Mouse (Mus musculus): Measurements from ENCODE around the gene Ift74. TPM values are rescaled to one million over a fixed set of nuclear protein-coding genes. Genes with fewer than 3 reads are reported as not detected.
A peak's percentile ranks its signal among the peaks of the same experiment; 100 is the strongest.

Ift74 gene
- polyA plus RNA-seq, 1 experiment from 2014 or later, result 27.5 TPM

DNA sequence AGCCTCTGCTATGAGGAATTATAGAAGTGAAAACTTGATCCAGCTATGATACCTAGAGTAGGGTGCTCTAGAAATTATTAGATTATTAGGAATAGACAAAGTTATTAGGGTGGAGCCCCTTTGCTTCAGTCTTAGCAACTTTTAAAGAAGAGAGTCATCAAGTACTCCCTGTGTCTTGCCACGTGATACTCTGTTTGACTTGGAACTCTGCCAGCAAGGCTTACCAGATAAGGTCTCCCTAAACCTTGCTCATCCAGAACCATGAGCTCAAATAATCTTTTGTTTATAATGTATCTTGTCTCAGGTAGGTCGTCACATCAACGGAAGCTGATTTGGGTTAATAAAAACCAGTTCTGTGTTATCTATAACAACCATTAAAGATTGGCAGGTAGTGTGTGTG, 82.1 kb downstream of the Ift74 start:
- Histone ChIP-seq H3K27me3 (no peaks in the 10 kb centered on the region), H3K36me3 (no peaks in the 10 kb centered on the region), H3K9me3 (no peaks in the 10 kb centered on the region), H3K9ac (no peak overlapping the region), H3K27ac (no peak overlapping the region), H3K4me1 (no peaks in the 10 kb centered on the region), H3K4me3 (no peak overlapping the region), H3K4me2 (no peak overlapping the region)
- WGBS, result 39% methylated on average over 3 of the region's 3 CpGs
- no peak for ATAC-seq (ENCODE audit: borderline replicate concordance, extremely low read depth, low FRiP score, low TSS enrichment)

DNA sequence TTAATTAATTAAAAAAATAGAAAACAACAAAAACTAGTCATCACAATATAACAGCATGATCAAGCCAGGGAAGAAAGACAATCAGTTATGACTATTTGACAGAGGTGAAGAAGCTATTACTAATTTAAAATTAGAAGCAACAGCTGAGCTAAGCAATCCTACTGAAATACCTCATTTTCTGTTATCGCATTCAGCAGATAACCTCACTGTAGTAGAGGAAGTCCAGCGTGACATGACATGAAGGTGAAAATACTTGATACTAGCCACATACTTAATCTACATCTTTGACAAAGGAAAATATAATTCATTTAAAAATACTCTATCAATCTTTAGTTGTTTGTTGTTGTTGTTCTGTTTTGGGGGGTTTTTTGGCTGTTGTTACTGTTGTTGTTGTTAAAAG, 96.7 kb downstream of the Ift74 start:
- 77% methylated on average over 2 of the region's 2 CpGs for WGBS
- no peak for ATAC-seq (ENCODE audit: borderline replicate concordance, extremely low read depth, low FRiP score, low TSS enrichment)

DNA sequence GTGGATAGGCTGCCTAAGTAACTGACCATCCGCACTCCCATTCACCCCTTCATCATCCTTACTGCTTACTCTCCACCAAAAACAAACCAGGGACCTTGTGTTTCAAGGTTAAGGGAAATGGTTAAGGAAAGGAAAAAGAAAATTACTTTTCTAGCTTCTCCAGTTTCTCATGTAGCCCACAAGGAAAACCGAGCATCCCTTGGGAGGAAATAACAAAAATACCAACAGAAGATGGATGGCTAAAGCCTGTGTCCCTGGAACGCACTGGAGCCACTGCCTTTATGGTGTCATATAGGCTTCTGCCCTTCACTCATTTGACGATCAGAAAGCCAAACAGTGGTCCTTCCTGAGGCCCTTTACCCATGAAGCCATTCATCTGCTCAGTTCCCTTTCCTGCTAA, 97.1 kb downstream of the Ift74 start:
- no peaks in the 10 kb centered on the region for H3K9me3 ChIP-seq
- H3K9ac ChIP-seq, result no peak overlapping the region
- WGBS, result 52% methylated on average over 4 of the region's 4 CpGs
- no peaks in the 10 kb centered on the region for H3K36me3 ChIP-seq
- H3K27ac ChIP-seq, result no peak overlapping the region
- 0 out of 2 replicates have a peak, but pooled peaks cover 5% of the 10 kb centered on the region for H3K4me1 ChIP-seq
- H3K27me3 ChIP-seq, result no peaks in the 10 kb centered on the region
- no peak overlapping the region for H3K4me2 ChIP-seq
- no peak overlapping the region for H3K4me3 ChIP-seq
- ATAC-seq (ENCODE audit: borderline replicate concordance, extremely low read depth, low FRiP score, low TSS enrichment), result no peak

More for the DNA sequence above, 96.7 kb downstream of the Ift74 start:
- Histone ChIP-seq H3K27me3 (no peaks in the 10 kb centered on the region), H3K4me1 (0 out of 2 replicates have a peak, but pooled peaks cover 5% of the 10 kb centered on the region), H3K36me3 (no peaks in the 10 kb centered on the region), H3K9me3 (no peaks in the 10 kb centered on the region), H3K4me3 (no peak overlapping the region), H3K9ac (no peak overlapping the region), H3K27ac (no peak overlapping the region), H3K4me2 (no peak overlapping the region)

DNA sequence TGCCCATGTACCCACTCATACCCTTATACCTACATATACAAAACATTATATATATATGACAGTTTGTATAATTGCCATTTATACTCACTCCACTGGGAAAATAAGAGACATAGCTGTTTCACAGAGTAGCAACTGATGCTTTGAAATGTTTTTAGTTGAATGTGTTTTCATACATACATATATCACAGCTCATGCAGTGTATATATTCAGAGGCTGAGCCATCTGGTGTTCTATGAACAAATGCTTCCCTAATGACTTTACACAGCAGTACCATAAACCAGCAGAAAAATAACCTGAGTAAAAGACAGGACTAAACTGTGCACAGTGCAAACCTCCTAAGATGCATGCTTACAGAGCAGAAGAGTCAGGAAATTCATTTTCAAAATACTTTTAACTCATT, 99.5 kb downstream of the Ift74 start:
- Histone ChIP-seq H3K27me3 (no peaks in the 10 kb centered on the region), H3K4me2 (no peak overlapping the region), H3K9ac (no peak overlapping the region), H3K36me3 (no peaks in the 10 kb centered on the region), H3K27ac (no peak overlapping the region), H3K9me3 (no peaks in the 10 kb centered on the region), H3K4me1 (0 out of 2 replicates have a peak, but pooled peaks cover 5% of the 10 kb centered on the region), H3K4me3 (no peak overlapping the region)
- no peak for ATAC-seq (ENCODE audit: borderline replicate concordance, extremely low read depth, low FRiP score, low TSS enrichment)

DNA sequence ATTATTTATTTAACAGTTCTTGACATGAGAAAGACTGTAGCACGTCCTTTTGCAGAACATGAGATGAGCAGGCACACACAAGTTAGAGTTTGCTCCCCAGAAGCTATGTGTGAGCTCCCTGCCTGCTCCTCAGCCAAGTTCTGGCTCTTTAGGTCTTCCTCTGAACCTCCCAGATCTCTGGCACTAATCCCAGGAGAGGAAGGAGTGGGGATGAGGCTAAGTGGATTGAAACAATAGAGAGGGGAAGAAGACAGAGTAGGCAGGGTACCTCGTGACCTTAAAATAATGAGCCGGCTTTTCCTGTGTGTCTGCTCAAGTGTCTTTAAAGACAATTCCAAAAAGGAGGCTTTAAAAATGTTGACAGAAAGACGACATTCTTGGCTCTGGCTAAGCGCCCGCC, 100.9 kb downstream of the Ift74 start:
- H3K4me2 ChIP-seq, result no peak overlapping the region
- ATAC-seq (ENCODE audit: borderline replicate concordance, extremely low read depth, low FRiP score, low TSS enrichment), result peak; percentile 70; the same call in 1 of the 2 replicates

DNA sequence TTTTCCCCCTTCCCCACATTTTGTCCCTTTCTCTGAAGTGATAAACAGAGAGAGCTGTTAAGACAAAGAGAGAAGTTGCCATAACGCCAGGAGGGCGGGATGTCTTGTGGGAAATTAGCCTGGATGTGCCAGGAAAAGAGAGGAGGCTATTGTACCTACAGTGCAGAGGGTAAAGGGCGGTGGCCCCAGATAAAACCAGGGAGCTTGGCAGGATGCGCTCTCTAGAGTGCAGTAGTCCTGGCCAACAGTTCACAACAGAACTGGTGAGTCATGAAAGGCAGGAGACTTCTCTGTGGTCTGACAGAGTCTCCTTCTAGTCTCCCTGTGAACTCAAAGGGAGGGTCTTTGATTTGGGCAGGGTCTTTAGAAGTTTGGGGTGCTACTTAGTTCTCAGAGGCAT, 111.5 kb downstream of the Ift74 start:
- Histone ChIP-seq H3K27ac (no peak overlapping the region), H3K9me3 (no peaks in the 10 kb centered on the region), H3K4me3 (no peak overlapping the region), H3K27me3 (no peaks in the 10 kb centered on the region), H3K4me2 (no peak overlapping the region), H3K36me3 (no peaks in the 10 kb centered on the region), H3K9ac (no peak overlapping the region), H3K4me1 (no peaks in the 10 kb centered on the region)
- no peak for ATAC-seq (ENCODE audit: borderline replicate concordance, extremely low read depth, low FRiP score, low TSS enrichment)
- WGBS, result 64% methylated on average over 4 of the region's 4 CpGs

More for the DNA sequence above, 100.9 kb downstream of the Ift74 start:
- WGBS, result 27% methylated on average over 6 of the region's 6 CpGs
- Histone ChIP-seq H3K27ac (peak overlapping the region; percentile 57), H3K9ac (no peak overlapping the region), H3K27me3 (no peaks in the 10 kb centered on the region), H3K4me1 (0 out of 2 replicates have a peak, but pooled peaks cover 5% of the 10 kb centered on the region), H3K4me3 (no peak overlapping the region), H3K9me3 (no peaks in the 10 kb centered on the region), H3K36me3 (no peaks in the 10 kb centered on the region)

DNA sequence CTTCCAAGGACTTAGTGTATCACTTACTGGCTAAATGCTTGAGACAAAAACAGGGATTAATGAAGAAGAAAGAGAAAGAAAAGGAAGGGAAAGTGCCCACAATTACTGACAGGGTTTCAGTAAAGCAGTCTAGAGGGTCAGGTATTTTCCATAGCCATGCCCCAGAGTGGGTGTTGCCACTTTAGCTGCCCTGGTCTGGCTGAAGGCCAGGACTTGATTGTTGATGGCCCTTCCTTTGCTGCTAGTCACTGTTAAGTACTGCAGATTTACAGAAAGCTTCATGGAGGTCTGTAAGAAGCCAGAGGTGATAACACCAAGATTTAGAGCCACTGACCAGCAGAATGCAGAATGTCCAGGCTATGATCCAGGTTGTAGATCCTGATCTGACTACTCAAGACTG, 118.4 kb downstream of the Ift74 start:
- no peak overlapping the region for H3K9ac ChIP-seq
- H3K4me3 ChIP-seq, result no peak overlapping the region
- no peak overlapping the region for H3K4me2 ChIP-seq
- no peak for ATAC-seq (ENCODE audit: borderline replicate concordance, extremely low read depth, low FRiP score, low TSS enrichment)
- 0 out of 2 replicates have a peak, but pooled peaks cover under 1% of the 10 kb centered on the region for H3K4me1 ChIP-seq
- H3K27me3 ChIP-seq, result no peaks in the 10 kb centered on the region
- H3K9me3 ChIP-seq, result no peaks in the 10 kb centered on the region
- no peaks in the 10 kb centered on the region for H3K36me3 ChIP-seq
- no peak overlapping the region for H3K27ac ChIP-seq

GRCm38 (mm10) chr4:94737326-94738295, 123.3 kb downstream of the Ift74 start:
- H3K27me3 ChIP-seq, result no peaks in the 10 kb centered on the region
- no peak overlapping the region for H3K4me3 ChIP-seq
- 39% methylated on average over 5 of the region's 5 CpGs for WGBS
- no peaks in the 10 kb centered on the region for H3K9me3 ChIP-seq
- H3K4me2 ChIP-seq, result no peak overlapping the region
- no peak overlapping the region for H3K27ac ChIP-seq
- H3K9ac ChIP-seq, result no peak overlapping the region
- no peak for ATAC-seq (ENCODE audit: borderline replicate concordance, extremely low read depth, low FRiP score, low TSS enrichment)
- no peaks in the 10 kb centered on the region for H3K36me3 ChIP-seq
- H3K4me1 ChIP-seq, result peaks cover 12% of the 10 kb centered on the region

DNA sequence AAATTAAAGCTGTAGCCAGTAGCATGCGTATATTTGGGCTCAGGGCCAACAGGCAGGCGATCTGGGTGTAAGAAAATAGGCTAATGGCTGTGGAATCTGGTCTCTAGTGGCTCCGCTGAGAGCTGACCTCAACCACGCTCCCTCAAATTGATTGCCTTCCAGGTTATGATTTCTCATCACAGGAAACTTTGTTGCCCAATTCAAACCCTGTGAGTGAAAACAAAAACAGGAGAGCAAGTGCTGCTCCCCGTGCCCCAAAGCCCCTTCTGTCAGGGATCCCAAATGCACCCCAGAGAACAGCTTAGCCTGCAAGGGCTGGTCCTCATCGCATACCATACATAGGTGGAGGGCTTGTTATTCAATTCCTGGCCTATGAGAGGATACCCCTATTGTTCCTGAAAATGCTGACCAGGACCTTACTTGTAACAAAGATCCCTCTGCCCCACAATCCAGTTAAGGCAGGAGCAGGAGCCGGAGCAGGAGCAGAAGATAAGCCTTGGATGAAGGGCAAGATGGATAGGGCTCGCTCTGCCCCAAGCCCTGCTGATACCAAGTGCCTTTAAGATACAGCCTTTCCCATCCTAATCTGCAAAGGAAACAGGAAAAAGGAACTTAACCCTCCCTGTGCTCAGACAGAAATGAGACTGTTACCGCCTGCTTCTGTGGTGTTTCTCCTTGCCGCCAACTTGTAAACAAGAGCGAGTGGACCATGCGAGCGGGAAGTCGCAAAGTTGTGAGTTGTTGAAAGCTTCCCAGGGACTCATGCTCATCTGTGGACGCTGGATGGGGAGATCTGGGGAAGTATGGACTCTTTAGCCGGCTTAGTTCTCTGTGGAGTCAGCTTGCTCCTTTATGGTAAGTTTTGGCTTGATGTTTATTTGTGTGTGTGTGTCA, 124.8 kb downstream of the Ift74 start, which contains the start of gene Tek:
TSS of gene Tek (plus strand) at position 452 of the 894 bp plus-strand sequence.
- H3K4me3 ChIP-seq, result peak within 1 kb of the TSS; percentile 32
- peak; percentile 31; the same call in 1 of the 2 replicates for ATAC-seq (ENCODE audit: borderline replicate concordance, extremely low read depth, low FRiP score, low TSS enrichment)
- 0 out of 2 replicates have a peak within 1 kb of the TSS, but pooled peaks have one; percentile 27 for H3K9ac ChIP-seq
- H3K27ac ChIP-seq, result peak within 1 kb of the TSS; percentile 65
- no peaks in the 10 kb centered on the region for H3K9me3 ChIP-seq
- 34% methylated on average over 16 of the region's 16 CpGs for WGBS
- H3K36me3 ChIP-seq, result no peaks in the 10 kb centered on the region
- H3K4me2 ChIP-seq, result peak within 1 kb of the TSS; percentile 34
- no peaks in the 10 kb centered on the region for H3K27me3 ChIP-seq
- peaks cover 12% of the 10 kb centered on the region for H3K4me1 ChIP-seq

DNA sequence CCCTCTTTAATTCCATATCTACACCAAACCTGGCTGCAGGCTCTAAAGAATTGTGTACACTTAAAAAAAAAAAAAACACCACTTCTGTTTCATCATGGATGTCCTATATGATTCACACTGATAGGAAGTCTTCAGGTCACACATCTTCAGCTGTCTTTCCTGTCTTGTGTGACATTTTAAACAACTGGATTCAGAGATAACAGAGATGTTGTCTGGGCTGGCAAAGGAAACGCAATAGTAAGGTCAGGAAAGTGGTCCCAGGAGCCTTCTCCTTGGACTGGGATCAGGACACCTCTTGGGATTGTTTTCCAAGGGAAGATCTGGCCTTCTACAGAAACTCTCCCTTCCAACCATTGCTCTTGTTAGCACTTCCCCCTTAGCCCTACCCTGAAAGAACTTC, 127.5 kb downstream of the Ift74 start:
- Histone ChIP-seq H3K9me3 (no peaks in the 10 kb centered on the region), H3K27me3 (no peaks in the 10 kb centered on the region), H3K4me2 (peak overlapping the region; percentile 37; the same call in 1 of the 2 replicates), H3K9ac (no peak overlapping the region), H3K36me3 (no peaks in the 10 kb centered on the region), H3K27ac (no peak overlapping the region), H3K4me3 (no peak overlapping the region), H3K4me1 (peaks cover 32% of the 10 kb centered on the region)
- no peak for ATAC-seq (ENCODE audit: borderline replicate concordance, extremely low read depth, low FRiP score, low TSS enrichment)
- WGBS, result 31% methylated on average over 1 of the region's 1 CpGs

Data from lung, embryonic 15.5 days (tissue).